13 mouse cellular contexts compared by ENCODE assay signal in genomic region chr15:93167451-93167850, GRCm38 (mm10).
"Had no signal": no experiment of that assay in that cellular context is flagged by ENCODE, and none has a peak within 500 bp of the region (broad histone marks: within the 10 kb centered on the region; RNA-seq: fewer than 3 reads in every experiment).

No protein-coding gene starts in this region.

- DNase-seq: cerebellum, postnatal 10 days; cerebellum, postnatal 14 days; cerebellum, postnatal 25 days; cerebellum, postnatal 36 days; embryo, embryonic 11 days; forebrain, postnatal 0 days; gastrocnemius, adult 2 months; gastrocnemius, postnatal 10 days; gastrocnemius, postnatal 14 days; gastrocnemius, postnatal 25 days; gastrocnemius, postnatal 36 days; heart, adult 18-20 months; heart, adult 2 months had no signal
